Mouse (Mus musculus): ENCODE results near the gene Fhit. TPM values are rescaled to one million over a fixed set of nuclear protein-coding genes. Genes with fewer than 3 reads are reported as not detected.

The Fhit gene
- polyA plus RNA-seq, 1 experiment from 2014 or later = 21.4 TPM

DNA sequence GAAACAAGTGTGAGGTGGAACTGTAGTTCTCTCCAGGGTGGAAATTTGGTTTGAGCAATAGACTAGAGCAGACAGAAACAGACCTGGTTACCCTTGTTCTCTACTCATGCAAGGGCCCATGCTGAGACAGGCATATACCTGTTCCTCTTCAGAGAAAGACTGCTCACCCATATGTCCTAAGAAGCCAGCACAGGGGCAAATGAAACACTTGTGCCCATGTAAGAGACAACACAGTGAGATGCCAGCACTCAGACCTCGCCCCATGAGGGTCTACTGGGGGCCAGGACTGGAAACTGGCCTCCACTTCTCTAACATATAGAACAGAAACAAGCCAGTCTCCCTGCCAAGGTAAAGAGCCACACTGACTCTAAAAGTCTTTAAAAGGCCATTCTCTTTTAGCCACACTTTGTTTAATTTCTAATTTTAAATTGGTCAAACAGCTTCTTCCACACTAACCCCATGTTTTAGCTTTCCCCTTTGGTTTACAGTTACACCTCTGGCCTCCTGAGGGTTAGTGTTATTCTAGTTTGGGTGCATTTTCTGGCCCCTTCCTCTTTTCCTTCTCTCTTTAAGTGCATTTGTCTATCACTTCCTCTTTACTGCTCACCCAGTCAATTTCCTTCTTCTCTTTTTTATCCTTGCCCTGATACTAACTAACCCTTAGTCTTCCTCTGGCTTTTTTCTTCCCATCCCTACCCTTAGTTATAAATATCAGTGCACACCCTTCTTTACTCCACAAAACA is 722.7 kb downstream of the Fhit start:
- no peak for ATAC-seq
- Histone ChIP-seq H3K27ac (ENCODE audit: low read depth, low read length) (no peak overlapping the region), H3K9me3 (ENCODE audit: control insufficient read depth) (no peaks in the 10 kb centered on the region), H3K27me3 (replicated peaks; ENCODE audit: control insufficient read depth, insufficient read depth, low read length) (no peaks in the 10 kb centered on the region), H3K36me3 (ENCODE audit: control insufficient read depth, insufficient read depth) (no peaks in the 10 kb centered on the region), H3K4me3 (ENCODE audit: low read depth, low read length) (no peak overlapping the region), H3K4me1 (replicated peaks; ENCODE audit: control insufficient read depth, insufficient read depth, low read length) (no peaks in the 10 kb centered on the region), H3K9ac (ENCODE audit: low read depth, low read length) (no peak overlapping the region), H3K4me2 (replicated peaks; ENCODE audit: low read depth) (no peak overlapping the region)
- TF ChIP-seq CTCF (IDR thresholded peaks at IDR 0.05; ENCODE audit: low read depth) = no peak
- 65% methylated on average over 1 of the region's 1 CpGs for WGBS

DNA sequence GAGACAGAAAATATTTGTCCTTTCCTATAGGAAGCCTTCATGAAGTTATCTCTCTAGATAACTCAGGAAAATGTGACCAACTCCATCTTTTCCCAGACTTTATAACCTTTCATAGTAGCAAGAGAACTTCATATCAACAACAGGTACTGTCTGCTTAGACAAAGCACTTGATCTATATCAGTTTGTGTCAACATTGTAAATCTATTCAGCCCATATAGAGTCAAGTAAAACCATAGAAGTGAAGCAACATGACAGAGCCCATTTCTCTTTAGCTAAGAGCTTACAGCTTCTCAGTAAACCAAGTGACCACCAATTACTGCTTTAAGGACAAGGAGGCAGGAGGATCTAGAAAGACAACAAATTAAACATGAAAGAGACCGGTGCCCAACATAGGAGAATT is 725.6 kb downstream of the Fhit start:
- H3K27ac ChIP-seq (ENCODE audit: low read depth, low read length) = no peak overlapping the region
- ATAC-seq = no peak
- WGBS = 39% methylated on average over 1 of the region's 1 CpGs
- no peak overlapping the region for H3K4me2 ChIP-seq (replicated peaks; ENCODE audit: low read depth)
- no peak for TF ChIP-seq CTCF (IDR thresholded peaks at IDR 0.05; ENCODE audit: low read depth)
- H3K27me3 ChIP-seq (replicated peaks; ENCODE audit: control insufficient read depth, insufficient read depth, low read length) = no peaks in the 10 kb centered on the region
- no peaks in the 10 kb centered on the region for H3K36me3 ChIP-seq (ENCODE audit: control insufficient read depth, insufficient read depth)
- H3K4me1 ChIP-seq (replicated peaks; ENCODE audit: control insufficient read depth, insufficient read depth, low read length) = no peaks in the 10 kb centered on the region
- H3K9ac ChIP-seq (ENCODE audit: low read depth, low read length) = no peak overlapping the region
- H3K4me3 ChIP-seq (ENCODE audit: low read depth, low read length) = no peak overlapping the region
- no peaks in the 10 kb centered on the region for H3K9me3 ChIP-seq (ENCODE audit: control insufficient read depth)

DNA sequence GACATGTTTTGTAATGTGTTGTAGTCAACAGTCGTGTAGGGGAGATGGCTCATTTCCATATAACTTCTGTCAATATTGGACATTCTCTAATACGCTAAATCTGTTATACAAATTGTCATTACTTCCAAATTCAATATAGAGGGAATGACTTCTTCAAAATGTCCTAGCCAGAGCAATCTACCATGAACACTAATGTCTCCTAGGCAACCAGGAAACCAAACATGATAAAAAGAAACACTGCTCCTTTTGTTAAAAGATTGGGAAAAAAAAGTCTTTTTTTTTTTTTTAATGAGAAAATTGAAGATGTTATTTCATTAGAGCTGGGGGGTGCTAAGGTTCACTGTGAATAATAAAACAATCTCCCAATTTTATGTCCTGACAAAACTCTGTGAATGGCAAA is 729.3 kb downstream of the Fhit start:
- Histone ChIP-seq H3K27me3 (replicated peaks; ENCODE audit: control insufficient read depth, insufficient read depth, low read length) (no peaks in the 10 kb centered on the region), H3K4me3 (ENCODE audit: low read depth, low read length) (no peak overlapping the region), H3K9ac (ENCODE audit: low read depth, low read length) (no peak overlapping the region), H3K36me3 (ENCODE audit: control insufficient read depth, insufficient read depth) (no peaks in the 10 kb centered on the region), H3K9me3 (ENCODE audit: control insufficient read depth) (no peaks in the 10 kb centered on the region), H3K27ac (ENCODE audit: low read depth, low read length) (no peak overlapping the region), H3K4me2 (replicated peaks; ENCODE audit: low read depth) (no peak overlapping the region), H3K4me1 (replicated peaks; ENCODE audit: control insufficient read depth, insufficient read depth, low read length) (no peaks in the 10 kb centered on the region)
- ATAC-seq = no peak
- no peak for TF ChIP-seq CTCF (IDR thresholded peaks at IDR 0.05; ENCODE audit: low read depth)
- WGBS = 77% methylated on average over 2 of the region's 2 CpGs

DNA sequence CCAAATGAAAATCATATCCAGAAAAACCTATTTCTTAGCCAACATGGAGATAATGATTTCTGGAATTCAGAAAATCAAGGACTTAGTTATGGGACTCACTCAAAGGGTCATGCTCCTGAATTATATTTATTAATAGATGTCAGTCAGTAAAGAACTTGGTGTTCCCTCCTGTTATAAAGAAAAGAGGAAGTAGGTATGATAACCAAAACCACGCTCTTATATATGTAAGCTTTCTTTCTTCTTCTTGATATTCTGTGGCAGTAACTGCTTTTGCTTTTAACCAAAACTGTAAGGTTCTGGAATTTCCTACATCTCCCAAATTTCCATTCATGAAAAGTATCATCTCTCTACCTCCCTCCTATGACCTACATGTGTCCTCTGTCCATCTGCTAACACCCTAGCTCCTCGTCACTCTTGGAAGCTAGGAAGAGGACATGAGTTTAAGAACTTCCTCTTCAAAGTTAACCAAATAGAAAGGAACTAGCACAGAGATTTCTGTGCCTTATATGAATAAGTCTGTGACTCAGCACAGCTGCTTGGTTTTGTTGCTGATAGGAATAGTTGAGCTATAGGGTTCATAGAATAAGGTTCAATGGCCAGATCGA is 731.3 kb downstream of the Fhit start:
- Histone ChIP-seq H3K27me3 (replicated peaks; ENCODE audit: control insufficient read depth, insufficient read depth, low read length) (no peaks in the 10 kb centered on the region), H3K36me3 (ENCODE audit: control insufficient read depth, insufficient read depth) (no peaks in the 10 kb centered on the region), H3K4me1 (replicated peaks; ENCODE audit: control insufficient read depth, insufficient read depth, low read length) (no peaks in the 10 kb centered on the region), H3K9me3 (ENCODE audit: control insufficient read depth) (no peaks in the 10 kb centered on the region), H3K9ac (ENCODE audit: low read depth, low read length) (no peak overlapping the region), H3K4me3 (ENCODE audit: low read depth, low read length) (no peak overlapping the region), H3K4me2 (replicated peaks; ENCODE audit: low read depth) (no peak overlapping the region), H3K27ac (ENCODE audit: low read depth, low read length) (no peak overlapping the region)
- WGBS = 85% methylated on average over 3 of the region's 3 CpGs
- TF ChIP-seq CTCF (IDR thresholded peaks at IDR 0.05; ENCODE audit: low read depth) = no peak
- no peak for ATAC-seq

DNA sequence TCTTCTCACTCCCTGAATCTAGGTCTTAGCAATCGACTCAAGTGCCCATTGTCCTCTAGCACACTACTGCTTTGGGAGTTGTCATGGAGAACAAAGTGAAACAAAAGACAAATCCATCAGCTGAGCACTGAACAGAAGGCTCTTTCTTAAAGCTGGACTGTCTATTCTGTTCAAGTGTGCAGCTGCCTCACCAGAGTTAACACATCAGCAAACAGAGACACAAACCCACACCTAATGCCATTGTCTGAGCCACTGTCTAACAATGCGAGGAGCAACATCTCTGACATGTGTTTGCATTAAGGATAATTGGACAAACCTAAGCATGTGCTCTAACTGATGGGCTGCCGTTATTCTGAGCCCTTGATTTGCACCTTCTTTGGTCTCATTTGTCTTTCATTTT is 738.3 kb downstream of the Fhit start:
- Histone ChIP-seq H3K4me1 (replicated peaks; ENCODE audit: control insufficient read depth, insufficient read depth, low read length) (no peaks in the 10 kb centered on the region), H3K27ac (ENCODE audit: low read depth, low read length) (no peak overlapping the region), H3K4me3 (ENCODE audit: low read depth, low read length) (no peak overlapping the region), H3K4me2 (replicated peaks; ENCODE audit: low read depth) (no peak overlapping the region), H3K9ac (ENCODE audit: low read depth, low read length) (no peak overlapping the region), H3K27me3 (replicated peaks; ENCODE audit: control insufficient read depth, insufficient read depth, low read length) (no peaks in the 10 kb centered on the region), H3K9me3 (ENCODE audit: control insufficient read depth) (no peaks in the 10 kb centered on the region), H3K36me3 (ENCODE audit: control insufficient read depth, insufficient read depth) (no peaks in the 10 kb centered on the region)
- WGBS = 69% methylated on average over 3 of the region's 3 CpGs
- no peak for ATAC-seq
- no peak for TF ChIP-seq CTCF (IDR thresholded peaks at IDR 0.05; ENCODE audit: low read depth)

DNA sequence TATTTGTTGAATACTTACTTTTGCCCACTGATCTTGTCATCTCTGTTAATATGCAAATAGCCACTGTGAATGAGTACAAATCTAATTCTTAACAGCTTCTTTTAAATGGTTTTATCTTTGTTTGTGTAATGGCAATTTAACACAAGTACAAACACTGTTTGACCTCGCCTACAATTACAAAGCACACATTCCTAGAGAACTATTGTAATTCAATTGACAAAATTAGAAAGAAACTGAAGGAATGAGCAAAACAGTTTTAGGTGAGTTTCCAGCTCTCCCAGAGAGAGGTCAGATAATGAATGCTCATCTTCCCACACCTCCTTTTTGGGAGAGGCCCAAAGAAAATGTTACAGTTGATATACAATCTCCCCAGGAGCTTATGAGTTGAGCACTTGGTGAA is 739.6 kb downstream of the Fhit start:
- H3K4me2 ChIP-seq (replicated peaks; ENCODE audit: low read depth) = no peak overlapping the region
- TF ChIP-seq CTCF (IDR thresholded peaks at IDR 0.05; ENCODE audit: low read depth) = no peak
- H3K36me3 ChIP-seq (ENCODE audit: control insufficient read depth, insufficient read depth) = no peaks in the 10 kb centered on the region
- no peak overlapping the region for H3K27ac ChIP-seq (ENCODE audit: low read depth, low read length)
- H3K9me3 ChIP-seq (ENCODE audit: control insufficient read depth) = no peaks in the 10 kb centered on the region
- no peaks in the 10 kb centered on the region for H3K4me1 ChIP-seq (replicated peaks; ENCODE audit: control insufficient read depth, insufficient read depth, low read length)
- H3K27me3 ChIP-seq (replicated peaks; ENCODE audit: control insufficient read depth, insufficient read depth, low read length) = no peaks in the 10 kb centered on the region
- H3K4me3 ChIP-seq (ENCODE audit: low read depth, low read length) = no peak overlapping the region
- 75% methylated on average over 1 of the region's 1 CpGs for WGBS
- no peak for ATAC-seq
- H3K9ac ChIP-seq (ENCODE audit: low read depth, low read length) = no peak overlapping the region
